Mouse (Mus musculus): Measurements from ENCODE around the gene Ang.

Ang gene

GRCm38 (mm10) chr14:51088166-51088969 lies 2.6 kb upstream of the Ang start:
- peak; percentile 70 to 85 for DNase-seq (ENCODE audit: low spot score in 2 of 2)

- DNase-seq (ENCODE audit: low spot score in 2 of 2) = peak; percentile 95
Measured at GRCm38 (mm10) chr14:51088970-51089673, 1.8 kb upstream of the Ang start.

GRCm38 (mm10) chr14:51089674-51090076 lies 1.3 kb upstream of the Ang start:
- peak in 1 of 2 experiments; percentile 25 for DNase-seq (ENCODE audit: low spot score in 2 of 2)

GRCm38 (mm10) chr14:51090077-51090781 lies 721 bp upstream of the Ang start:
- peak; percentile 83 to 84 for DNase-seq (ENCODE audit: low spot score in 2 of 2)

- DNase-seq (ENCODE audit: low spot score in 2 of 2) = no peak
Measured at GRCm38 (mm10) chr14:51092073-51092620, 1.2 kb downstream of the Ang start.

- DNase-seq (ENCODE audit: low spot score in 2 of 2) = no peak
Measured at GRCm38 (mm10) chr14:51093496-51093895, 2.5 kb downstream of the Ang start.

- no peak for DNase-seq (ENCODE audit: low spot score in 2 of 2)
Measured at GRCm38 (mm10) chr14:51094096-51094875, 3.3 kb downstream of the Ang start.

- DNase-seq (ENCODE audit: low spot score in 2 of 2) = no peak
Measured at GRCm38 (mm10) chr14:51094921-51095320, 4.0 kb downstream of the Ang start.

GRCm38 (mm10) chr14:51095736-51096524 lies 5.0 kb downstream of the Ang start:
- DNase-seq (ENCODE audit: low spot score in 2 of 2) = no peak

GRCm38 (mm10) chr14:51098300-51098699 lies 7.3 kb downstream of the Ang start:
- DNase-seq (ENCODE audit: low spot score in 2 of 2) = peak; percentile 68 to 77

GRCm38 (mm10) chr14:51098921-51099320 lies 8.0 kb downstream of the Ang start:
- no peak for DNase-seq (ENCODE audit: low spot score in 2 of 2)

GRCm38 (mm10) chr14:51101284-51101683 lies 10.3 kb downstream of the Ang start:
- DNase-seq (ENCODE audit: low spot score in 2 of 2) = no peak

GRCm38 (mm10) chr14:51103217-51103616 lies 12.3 kb downstream of the Ang start:
- peak; percentile 83 to 90 for DNase-seq (ENCODE audit: low spot score in 2 of 2)

- no peak for DNase-seq (ENCODE audit: low spot score in 2 of 2)
Measured at GRCm38 (mm10) chr14:51104366-51104765, 13.4 kb downstream of the Ang start.

GRCm38 (mm10) chr14:51106449-51106967 lies 15.6 kb downstream of the Ang start:
- no peak for DNase-seq (ENCODE audit: low spot score in 2 of 2)

GRCm38 (mm10) chr14:51111966-51112365 lies 21.0 kb downstream of the Ang start:
- no peak for DNase-seq (ENCODE audit: low spot score in 2 of 2)

- no peak for DNase-seq (ENCODE audit: low spot score in 2 of 2)
Measured at GRCm38 (mm10) chr14:51113476-51113875, 22.5 kb downstream of the Ang start.

GRCm38 (mm10) chr14:51113916-51114560 lies 23.1 kb downstream of the Ang start, which contains the start of gene Eddm3b:
Eddm3b (plus strand) TSS chr14:51114426.
- no peak for DNase-seq (ENCODE audit: low spot score in 2 of 2)

GRCm38 (mm10) chr14:51125684-51126083 lies 34.7 kb downstream of the Ang start:
- no peak for DNase-seq (ENCODE audit: low spot score in 2 of 2)

Measured in spleen, postnatal 10 days (tissue).